1 mouse cellular context compared by ENCODE assay signal in genomic region chr16:43618286-43618685, GRCm38 (mm10).
TF ChIP-seq lines count a peak whose summit lies in the region.

No protein-coding gene starts in this region.

TF ChIP-seq in MEL, 35 proteins besides CTCF, POLR2A, EP300 and RAD21 (continued from another document):
- TF ChIP-seq MYC (IDR thresholded peaks at IDR 0.05; ENCODE audit: low read depth, low read length), result peak; percentile 88
- no peak for TF ChIP-seq UBTF (IDR thresholded peaks at IDR 0.05; ENCODE audit: borderline replicate concordance, insufficient read depth, low read depth, low read length)
- TF ChIP-seq HCFC1 (IDR thresholded peaks at IDR 0.05; ENCODE audit: low read depth, low read length), result no peak
- no peak for TF ChIP-seq POLR2AphosphoS2 (IDR thresholded peaks at IDR 0.05; ENCODE audit: low read length)
- TF ChIP-seq ETS1 (IDR thresholded peaks at IDR 0.05; ENCODE audit: low read depth, low read length), result no peak
- no peak for TF ChIP-seq TAL1 (IDR thresholded peaks at IDR 0.05; ENCODE audit: low read length)
- TF ChIP-seq KAT2A (conservative IDR thresholded peaks at IDR 0.05; ENCODE audit: low read depth, low read length), result no peak
- TF ChIP-seq RCOR1 (IDR thresholded peaks at IDR 0.05; ENCODE audit: low read depth, low read length), result no peak
- TF ChIP-seq CHD2 (IDR thresholded peaks at IDR 0.05; ENCODE audit: low read length), result no peak
- peak; percentile 69 for TF ChIP-seq NRF1 (IDR thresholded peaks at IDR 0.05; ENCODE audit: insufficient read depth, low read depth, low read length, poor library complexity, severe bottlenecking)
- no peak for TF ChIP-seq ZNF384 (IDR thresholded peaks at IDR 0.05; ENCODE audit: low read depth, low read length)
- no peak for TF ChIP-seq SIN3A (IDR thresholded peaks at IDR 0.05; ENCODE audit: low read length)
- no peak for TF ChIP-seq MEF2A (IDR thresholded peaks at IDR 0.05; ENCODE audit: extremely low read depth, insufficient replicate concordance, low read depth, low read length, poor library complexity, severe bottlenecking)
- no peak for TF ChIP-seq E2F4 (IDR thresholded peaks at IDR 0.05; ENCODE audit: borderline replicate concordance, low read depth, low read length)
- no peak for TF ChIP-seq MYB (IDR thresholded peaks at IDR 0.05; ENCODE audit: low read depth, low read length)
- no peak for TF ChIP-seq ELF1 (IDR thresholded peaks at IDR 0.05; ENCODE audit: low read depth, low read length)
- no peak for TF ChIP-seq GATA1 (IDR thresholded peaks at IDR 0.05; ENCODE audit: low read depth, low read length)
- TF ChIP-seq MAX (IDR thresholded peaks at IDR 0.05; ENCODE audit: low read length), result peak; percentile 91
- TF ChIP-seq ZMIZ1 (IDR thresholded peaks at IDR 0.05; ENCODE audit: low read depth, low read length), result no peak
- peak; percentile 86 for TF ChIP-seq MXI1 (IDR thresholded peaks at IDR 0.05; ENCODE audit: low read depth, low read length)
- TF ChIP-seq CHD1 (IDR thresholded peaks at IDR 0.05; ENCODE audit: low read depth, low read length), result no peak
- TF ChIP-seq GABPA (IDR thresholded peaks at IDR 0.05; ENCODE audit: low read depth, low read length), result no peak
